Mouse (Mus musculus) E14TG2a.4 (cell line): ENCODE data around the gene Th.

Experiments
- CTCF ChIP-seq: conservative IDR thresholded peaks from 2 replicates; pipeline ENCODE4 v1.5.1; 2014; ENCODE audit warnings: low read length
- POU5F1 ChIP-seq: IDR thresholded peaks from 2 replicates; pipeline ENCODE4 v1.6.1; 2014; ENCODE audit warnings: low read length, borderline replicate concordance

GRCm38 (mm10) chr7:142895223-142895840 is 35.6 kb downstream of the Th start:
- no peak for TF ChIP-seq CTCF
- no peak for TF ChIP-seq POU5F1
